Mouse (Mus musculus) CH12.LX (cell line): Measurements from ENCODE around the gene Rb1. TPM values are rescaled to one million over a fixed set of nuclear protein-coding genes. Genes with fewer than 3 reads are reported as not detected.

Experiments used
- DNase-seq: peaks from one replicate; pipeline ENCODE4 v3.0.0-alpha.2; 2013; ENCODE audit errors: extremely low read depth
- H3K27ac ChIP-seq: 2 replicates; pipeline ENCODE4 v1.5.1; 2012; ENCODE audit warnings: low read depth, mild to moderate bottlenecking, control low read depth, moderate library complexity; ENCODE audit not compliant: insufficient read depth
- H3K27me3 ChIP-seq: replicated peaks from 2 replicates; pipeline ENCODE3; 2012; ENCODE audit warnings: inconsistent platforms
- H3K36me3 ChIP-seq, 2 experiments: replicated peaks in 1 of 2; 2 replicates each; pipeline versions ENCODE3 to v1.6.1; 2012; ENCODE audit warnings: inconsistent platforms in 1 of 2, low read length in 1 of 2, mild to moderate bottlenecking in 1 of 2, mixed read lengths in 1 of 2, moderate library complexity in 1 of 2; ENCODE audit not compliant: control insufficient read depth in 1 of 2, insufficient read depth in 1 of 2
- H3K4me1 ChIP-seq, 2 experiments: 2 replicates each; pipeline ENCODE4 v1.6.1; 2012; ENCODE audit warnings: inconsistent platforms in 1 of 2, moderate library complexity in 1 of 2; ENCODE audit not compliant: insufficient read depth in 2 of 2, control insufficient read depth in 1 of 2
- H3K4me2 ChIP-seq: 2 replicates; pipeline ENCODE4 v1.6.1; 2012; ENCODE audit warnings: low read depth, mild to moderate bottlenecking, control low read depth; ENCODE audit not compliant: poor library complexity, insufficient read depth, severe bottlenecking
- H3K4me3 ChIP-seq, 3 experiments: fragments of 150-350 bp in 1 of 3; sonication (generic) in 1 of 3; replicated peaks in 1 of 3; 2 replicates each; pipeline versions ENCODE3 to v1.5.1; 2011 to 2012; ENCODE audit warnings: low read depth in 2 of 3, low read length in 2 of 3, mild to moderate bottlenecking in 2 of 3, moderate library complexity in 2 of 3, control low read depth in 1 of 3, improper control_type of control experiment in 1 of 3, inconsistent platforms in 1 of 3, mixed read lengths in 1 of 3; ENCODE audit not compliant: poor library complexity in 1 of 3
- H3K79me2 ChIP-seq: replicated peaks from 2 replicates; pipeline ENCODE4 v1.6.1; 2012; ENCODE audit warnings: mild to moderate bottlenecking, moderate library complexity; ENCODE audit not compliant: control insufficient read depth, poor library complexity, insufficient read depth, severe bottlenecking; ENCODE audit errors: extremely low read depth
- H3K9ac ChIP-seq: 2 replicates; pipeline ENCODE4 v1.6.1; 2012; ENCODE audit warnings: low read depth, mild to moderate bottlenecking, control low read depth, moderate library complexity; ENCODE audit not compliant: insufficient read depth
- H3K9me3 ChIP-seq: replicated peaks from 2 replicates; pipeline ENCODE3; 2012; ENCODE audit warnings: low read length, inconsistent platforms, mixed read lengths
- CHD1 ChIP-seq: IDR thresholded peaks from 2 replicates; pipeline ENCODE4 v1.6.1; 2012; ENCODE audit warnings: low read depth, low read length, improper control_type of control experiment, inconsistent platforms
- CHD2 ChIP-seq: IDR thresholded peaks from 2 replicates; pipeline ENCODE4 v1.6.1; 2011; ENCODE audit warnings: low read length, improper control_type of control experiment
- EP300 ChIP-seq: IDR thresholded peaks from 2 replicates; pipeline ENCODE4 v1.6.1; 2011; ENCODE audit warnings: low read length, improper control_type of control experiment
- HCFC1 ChIP-seq: IDR thresholded peaks from 2 replicates; pipeline ENCODE4 v1.6.1; 2012; ENCODE audit warnings: low read depth, mild to moderate bottlenecking, inconsistent platforms, low read length, improper control_type of control experiment
- JUND ChIP-seq: conservative IDR thresholded peaks from 2 replicates; pipeline ENCODE4 v1.6.1; 2011; ENCODE audit warnings: low read depth, low read length, improper control_type of control experiment
- MAFK ChIP-seq: IDR thresholded peaks from 2 replicates; pipeline ENCODE4 v1.6.1; 2011; ENCODE audit warnings: low read length, improper control_type of control experiment; ENCODE audit not compliant: insufficient replicate concordance
- MAZ ChIP-seq: IDR thresholded peaks from 2 replicates; pipeline ENCODE4 v1.6.1; 2012; ENCODE audit warnings: low read depth, mild to moderate bottlenecking, inconsistent platforms, low read length, improper control_type of control experiment, moderate library complexity
- PAX5 ChIP-seq: IDR thresholded peaks from 2 replicates; pipeline ENCODE4 v1.6.1; 2012; ENCODE audit warnings: low read length, inconsistent platforms, mixed read lengths
- POLR2A ChIP-seq: IDR thresholded peaks from 2 replicates; pipeline ENCODE4 v1.6.1; 2011; ENCODE audit warnings: low read depth, mild to moderate bottlenecking, improper control_type of control experiment, low read length
- POLR2AphosphoS2 ChIP-seq: IDR thresholded peaks from 2 replicates; pipeline ENCODE4 v1.6.1; 2011; ENCODE audit warnings: low read depth, low read length, improper control_type of control experiment
- RAD21 ChIP-seq: IDR thresholded peaks from 2 replicates; pipeline ENCODE4 v1.6.1; 2011; ENCODE audit warnings: low read depth, mild to moderate bottlenecking, low read length, improper control_type of control experiment, moderate library complexity
- SIN3A ChIP-seq: IDR thresholded peaks from 2 replicates; pipeline ENCODE4 v1.6.1; 2012; ENCODE audit warnings: low read length, improper control_type of control experiment, inconsistent platforms
- TCF12 ChIP-seq: IDR thresholded peaks from 2 replicates; pipeline ENCODE4 v1.6.1; 2014; ENCODE audit warnings: low read depth, mild to moderate bottlenecking, inconsistent platforms, low read length, improper control_type of control experiment
- USF2 ChIP-seq: conservative IDR thresholded peaks from 2 replicates; pipeline ENCODE4 v1.6.1; 2011; ENCODE audit warnings: low read depth, low read length, improper control_type of control experiment
- ZMIZ1 ChIP-seq: IDR thresholded peaks from 2 replicates; pipeline ENCODE4 v1.6.1; 2012; ENCODE audit warnings: low read depth, mild to moderate bottlenecking, inconsistent platforms, low read length, improper control_type of control experiment
- ZNF384 ChIP-seq: IDR thresholded peaks from 2 replicates; pipeline ENCODE4 v1.6.1; 2012; ENCODE audit warnings: low read depth, low read length, improper control_type of control experiment, inconsistent platforms
- dilution Hi-C: fragments of 300-500 bp; cut with MboI; formaldehyde crosslinking; loops from 2 replicates; pipeline ENCODE4 v1.14.3; 2020; ENCODE audit warnings: low sequenced_read_pairs; ENCODE audit not compliant: extremely low pct_unique_long_range_greater_than_20kb, extremely low pct_ligation_motif_present
- in situ Hi-C: fragments of 300-500 bp; cut with MboI; formaldehyde crosslinking; loops from 3 replicates; pipeline ENCODE4 v1.14.3; 2019; ENCODE audit warnings: low sequenced_read_pairs, low pct_ligation_motif_present, low pct_unique_long_range_greater_than_20kb, mixed read lengths
- polyA plus RNA-seq: library from polyadenylated mRNA; unstranded; fragments of >175 nt; gene quantifications from 2 replicates; pipeline ENCODE4 v1.2.1, GENCODE M21; 2012; ENCODE audit warnings: low read depth; ENCODE audit not compliant: insufficient read length
- total RNA-seq, 2 experiments: library from RNA; depleted of rRNA; stranded (reverse); fragments of 300-350 nt in 1 of 2; fragments of >200 nt in 1 of 2; gene quantifications; 2 replicates each; pipeline ENCODE4 v1.2.3; 2012 to 2014

The Rb1 gene
- total and polyA plus RNA-seq, 3 experiments = 13.6 to 16.7 (median 15.2) TPM

- Histone ChIP-seq H3K9me3 (no peaks in the 10 kb centered on the region), H3K79me2 (no peaks in the 10 kb centered on the region), H3K27ac (no peak overlapping the region), H3K27me3 (no peaks in the 10 kb centered on the region), H3K4me1 (peaks cover 0 to 3% of the 10 kb centered on the region in 2 experiments; a peak in 1 of 4 replicates), H3K4me3 (no peak overlapping the region), H3K4me2 (no peak overlapping the region), H3K36me3 (peaks cover 15 to 16% of the 10 kb centered on the region in 2 experiments), H3K9ac (no peak overlapping the region)
- TF ChIP-seq PAX5 = no peak
- TF ChIP-seq RAD21 = no peak
- TF ChIP-seq MAZ = no peak
- no peak for TF ChIP-seq ZMIZ1
- no peak for TF ChIP-seq JUND
- no peak for TF ChIP-seq EP300
- TF ChIP-seq POLR2A = no peak
- TF ChIP-seq SIN3A = no peak
- no peak for TF ChIP-seq USF2
- TF ChIP-seq CHD2 = no peak
- no peak for TF ChIP-seq TCF12
- no peak for TF ChIP-seq ZNF384
- no peak for DNase-seq
- dilution Hi-C loops (no loop called here), in situ Hi-C loops (no loop called here)
Observed at GRCm38 (mm10) chr14:73204016-73204415, 121.6 kb downstream of the Rb1 start.

DNA sequence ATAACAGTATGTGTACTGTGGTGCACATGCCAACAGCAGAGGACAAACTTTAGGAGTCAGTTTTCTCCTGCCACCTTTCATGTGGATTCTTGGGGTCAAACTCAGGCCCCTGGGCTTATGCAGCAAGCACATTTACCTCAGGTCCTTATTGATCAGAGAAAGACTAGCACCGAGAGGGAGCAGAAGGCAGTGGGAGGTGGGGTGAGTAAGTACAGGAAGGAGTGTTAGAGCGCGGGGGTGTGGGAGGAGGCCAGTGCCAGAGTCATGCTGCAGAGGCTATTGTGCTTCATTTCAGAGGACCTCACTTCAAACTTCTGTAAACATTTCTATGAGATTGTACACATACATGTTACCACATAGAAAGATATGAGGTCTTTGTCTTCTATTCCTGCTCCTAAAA, 124.2 kb downstream of the Rb1 start:
- Histone ChIP-seq H3K4me2 (no peak overlapping the region), H3K36me3 (peaks cover 27 to 31% of the 10 kb centered on the region in 2 experiments), H3K27ac (no peak overlapping the region), H3K4me1 (no peaks in the 10 kb centered on the region), H3K27me3 (no peaks in the 10 kb centered on the region), H3K4me3 (no peak overlapping the region), H3K9me3 (no peaks in the 10 kb centered on the region), H3K9ac (no peak overlapping the region), H3K79me2 (no peaks in the 10 kb centered on the region)
- dilution Hi-C loops = no loop called here
- DNase-seq = no peak
- no peak for TF ChIP-seq CHD1
- in situ Hi-C loops = no loop called here

- H3K4me1 ChIP-seq = no peaks in the 10 kb centered on the region
- DNase-seq = no peak
- no peaks in the 10 kb centered on the region for H3K79me2 ChIP-seq
- peaks cover 24 to 30% of the 10 kb centered on the region in 2 experiments for H3K36me3 ChIP-seq
- TF ChIP-seq ZNF384 (no peak), POLR2AphosphoS2 (no peak), HCFC1 (no peak), USF2 (no peak), MAFK (no peak), ZMIZ1 (no peak)
- H3K4me3 ChIP-seq = no peak overlapping the region
- no peak overlapping the region for H3K9ac ChIP-seq
- dilution Hi-C loops (no loop called here), in situ Hi-C loops (no loop called here)
- H3K9me3 ChIP-seq = no peaks in the 10 kb centered on the region
- H3K27me3 ChIP-seq = no peaks in the 10 kb centered on the region
- H3K4me2 ChIP-seq = no peak overlapping the region
- no peak overlapping the region for H3K27ac ChIP-seq
Observed at GRCm38 (mm10) chr14:73199058-73199457, 126.6 kb downstream of the Rb1 start.
